Mouse (Mus musculus) embryo, embryonic 10.5 days (tissue): Measurements from ENCODE around the gene Fbxl12.
"Not testable (repeated sequence)": the region's sequence is repeated elsewhere in the genome, so short reads cannot be mapped to it uniquely, and the experiment has no call there.

Experiments
- DNase-seq: peaks from one replicate; pipeline ENCODE4 v3.0.0-alpha.2; 2015; ENCODE audit warnings: low spot score

Gene Fbxl12

GRCm38 (mm10) chr9:20651602-20652259 lies 7.2 kb upstream of the Fbxl12 start, which contains the start of gene Pin1:
Pin1 (plus strand) TSS chr9:20652095.
- DNase-seq = peak; percentile 99

GRCm38 (mm10) chr9:20645121-20645520 lies 554 bp upstream of the Fbxl12 start:
- no peak for DNase-seq

- DNase-seq = no peak
Observed at GRCm38 (mm10) chr9:20643781-20644180, 786 bp downstream of the Fbxl12 start.

GRCm38 (mm10) chr9:20642896-20643466 lies 1.6 kb downstream of the Fbxl12 start:
- peak; percentile 96 for DNase-seq

GRCm38 (mm10) chr9:20642101-20642895 lies 2.3 kb downstream of the Fbxl12 start, which contains the start of gene Ubl5:
Ubl5 (plus strand) TSS chr9:20642878.
- peak; percentile 98 for DNase-seq

- DNase-seq = no peak
Observed at GRCm38 (mm10) chr9:20641501-20641900, 3.1 kb downstream of the Fbxl12 start.

- no peak for DNase-seq
Observed at GRCm38 (mm10) chr9:20639486-20639885, 5.1 kb downstream of the Fbxl12 start.

- no peak for DNase-seq
Observed at GRCm38 (mm10) chr9:20638552-20638951, 6.0 kb downstream of the Fbxl12 start.

- no peak for DNase-seq
Observed at GRCm38 (mm10) chr9:20636790-20637189, 7.8 kb downstream of the Fbxl12 start.

- DNase-seq = no peak
Observed at GRCm38 (mm10) chr9:20636256-20636655, 8.3 kb downstream of the Fbxl12 start.

- DNase-seq = not testable (repeated sequence)
Observed at GRCm38 (mm10) chr9:20635676-20636075, 8.9 kb downstream of the Fbxl12 start.

- no peak for DNase-seq
Observed at GRCm38 (mm10) chr9:20631332-20631731, 13.2 kb downstream of the Fbxl12 start.

- DNase-seq = no peak
Observed at GRCm38 (mm10) chr9:20616685-20617084, 27.9 kb downstream of the Fbxl12 start.

- no peak for DNase-seq
Observed at GRCm38 (mm10) chr9:20611976-20612375, 32.6 kb downstream of the Fbxl12 start.

GRCm38 (mm10) chr9:20609831-20610464 lies 34.6 kb downstream of the Fbxl12 start:
- no peak for DNase-seq

GRCm38 (mm10) chr9:20607100-20607974 lies 37.2 kb downstream of the Fbxl12 start:
- DNase-seq = peak; percentile 93

- DNase-seq = no peak
Observed at GRCm38 (mm10) chr9:20606269-20606668, 38.3 kb downstream of the Fbxl12 start.

GRCm38 (mm10) chr9:20601270-20601669 lies 43.3 kb downstream of the Fbxl12 start:
- no peak for DNase-seq

GRCm38 (mm10) chr9:20581175-20581634 lies 63.4 kb downstream of the Fbxl12 start, which contains the start of gene Zfp846:
Zfp846 (plus strand) TSS chr9:20581291.
- peak; percentile 97 for DNase-seq

GRCm38 (mm10) chr9:20576591-20576990 lies 68.0 kb downstream of the Fbxl12 start:
- no peak for DNase-seq

- DNase-seq = no peak
Observed at GRCm38 (mm10) chr9:20571060-20571459, 73.5 kb downstream of the Fbxl12 start.
